Mouse (Mus musculus): ENCODE measurements around the gene Phactr1. TPM values are rescaled to one million over a fixed set of nuclear protein-coding genes. Genes with fewer than 3 reads are reported as not detected.
A peak's percentile ranks its signal among the peaks of the same experiment; 100 is the strongest.

Phactr1 gene
- polyA plus RNA-seq, 1 experiment from 2014 or later, result 8.1 TPM

DNA sequence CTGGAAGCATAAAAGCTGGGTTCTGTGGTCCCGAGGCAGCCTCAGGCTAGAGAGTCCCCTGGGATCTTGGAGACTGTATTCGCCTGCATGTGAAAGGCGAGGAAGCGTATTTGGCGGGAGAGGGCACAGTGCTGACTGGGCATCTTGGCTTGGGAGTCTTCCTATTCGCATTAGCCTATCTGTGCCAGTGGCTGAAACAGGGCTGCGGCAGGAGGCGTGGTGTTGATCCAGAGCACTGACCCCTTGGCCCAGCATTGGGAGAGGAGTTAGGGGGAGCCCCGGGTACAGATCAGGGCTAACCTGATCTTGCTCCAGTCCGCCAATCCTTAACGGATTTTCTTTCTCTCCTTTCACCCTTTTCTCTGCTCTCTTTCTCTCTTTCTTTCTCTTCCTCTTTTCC is 28.7 kb downstream of the Phactr1 start:
- H3K9ac ChIP-seq (ENCODE audit: low read length), result no peak overlapping the region
- H3K9me3 ChIP-seq (replicated peaks; ENCODE audit: control insufficient read depth, low read length), result no peaks in the 10 kb centered on the region
- H3K27ac ChIP-seq (ENCODE audit: low read length), result no peak overlapping the region
- no peak overlapping the region; the same call in 1 of the 2 replicates for H3K4me2 ChIP-seq (ENCODE audit: low read depth, low read length)
- H3K4me1 ChIP-seq (ENCODE audit: control insufficient read depth, insufficient read depth, low read length), result peaks cover 5% of the 10 kb centered on the region; the same call in 1 of the 2 replicates
- H3K4me3 ChIP-seq (replicated peaks; ENCODE audit: low read length), result no peak overlapping the region
- H3K36me3 ChIP-seq (ENCODE audit: control insufficient read depth, insufficient read depth, low read length), result no peaks in the 10 kb centered on the region
- WGBS, result 10% methylated on average over 11 of the region's 11 CpGs
- peaks cover 16% of the 10 kb centered on the region for H3K27me3 ChIP-seq (ENCODE audit: control insufficient read depth, insufficient read depth, low read length)
- no peak for ATAC-seq (ENCODE audit: insufficient read depth, low FRiP score)

DNA sequence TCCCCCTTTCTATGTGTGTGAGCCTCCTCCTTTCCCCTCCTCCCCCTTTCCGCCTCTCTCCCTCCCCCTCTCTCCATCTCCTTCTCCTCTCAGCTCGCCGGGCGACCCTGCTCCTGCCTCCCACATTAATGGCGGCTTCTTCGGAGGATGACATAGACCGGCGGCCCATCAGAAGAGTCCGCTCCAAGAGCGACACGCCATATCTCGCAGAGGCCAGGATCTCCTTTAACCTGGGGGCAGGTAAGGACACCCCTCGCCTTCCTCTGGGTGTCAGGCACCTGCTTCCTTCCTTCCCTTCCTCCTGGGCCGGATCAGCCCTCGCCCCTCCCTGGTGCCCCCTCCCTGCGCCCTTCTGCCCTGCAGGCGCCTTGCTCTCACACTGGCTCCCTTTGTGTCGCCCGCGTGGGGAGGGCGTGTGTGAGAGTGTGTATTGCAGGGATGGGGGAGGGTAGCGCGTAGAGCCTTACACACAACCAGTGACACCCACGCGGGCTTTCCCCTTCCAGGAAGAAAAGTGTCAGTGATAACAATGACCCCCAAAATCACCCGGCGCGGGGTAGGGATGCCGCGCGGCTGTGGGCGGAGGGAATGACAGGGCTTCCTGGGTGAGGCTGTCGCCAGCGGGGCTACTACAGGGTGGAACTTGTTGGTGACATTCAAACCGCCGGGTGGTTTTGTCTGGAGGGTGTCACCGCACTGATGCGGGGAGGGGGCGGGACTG is 29.3 kb downstream of the Phactr1 start:
- H3K4me3 ChIP-seq (replicated peaks; ENCODE audit: low read length), result peak overlapping the region; percentile 29
- peaks cover 5% of the 10 kb centered on the region; the same call in 1 of the 2 replicates for H3K4me1 ChIP-seq (ENCODE audit: control insufficient read depth, insufficient read depth, low read length)
- no peak overlapping the region for H3K27ac ChIP-seq (ENCODE audit: low read length)
- 2% methylated on average over 39 of the region's 39 CpGs for WGBS
- peak overlapping the region; percentile 18; the same call in 1 of the 2 replicates for H3K9ac ChIP-seq (ENCODE audit: low read length)
- peak overlapping the region; percentile 40 for H3K4me2 ChIP-seq (ENCODE audit: low read depth, low read length)
- peaks cover 16% of the 10 kb centered on the region for H3K27me3 ChIP-seq (ENCODE audit: control insufficient read depth, insufficient read depth, low read length)
- H3K9me3 ChIP-seq (replicated peaks; ENCODE audit: control insufficient read depth, low read length), result no peaks in the 10 kb centered on the region
- H3K36me3 ChIP-seq (ENCODE audit: control insufficient read depth, insufficient read depth, low read length), result no peaks in the 10 kb centered on the region
- 0 out of 2 replicates have a peak, but pooled peaks have one; percentile 25 for ATAC-seq (ENCODE audit: insufficient read depth, low FRiP score)

DNA sequence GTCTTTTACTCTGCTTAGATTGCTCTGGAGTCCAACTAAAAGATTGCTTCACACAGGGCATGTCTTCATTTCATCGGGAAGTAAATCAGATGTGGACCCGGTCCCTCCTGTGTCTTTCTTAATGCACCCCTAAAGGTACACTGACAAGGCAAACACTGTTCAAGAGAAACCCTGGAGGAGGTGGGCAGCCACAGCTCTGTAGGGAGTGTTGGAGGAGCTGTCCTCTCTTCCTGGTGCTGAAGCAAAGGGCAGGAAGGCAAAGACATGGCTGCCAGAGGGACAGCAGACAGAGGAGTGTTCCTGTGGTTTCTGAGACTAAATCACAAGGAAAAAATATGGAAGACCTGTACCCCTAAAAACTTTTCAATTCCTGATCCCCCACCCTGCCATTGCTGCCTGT is 31.1 kb downstream of the Phactr1 start:
- Histone ChIP-seq H3K9me3 (replicated peaks; ENCODE audit: control insufficient read depth, low read length) (no peaks in the 10 kb centered on the region), H3K36me3 (ENCODE audit: control insufficient read depth, insufficient read depth, low read length) (no peaks in the 10 kb centered on the region), H3K4me3 (replicated peaks; ENCODE audit: low read length) (no peak overlapping the region), H3K4me2 (ENCODE audit: low read depth, low read length) (no peak overlapping the region), H3K4me1 (ENCODE audit: control insufficient read depth, insufficient read depth, low read length) (peaks cover 5% of the 10 kb centered on the region; the same call in 1 of the 2 replicates), H3K27me3 (ENCODE audit: control insufficient read depth, insufficient read depth, low read length) (peaks cover 16% of the 10 kb centered on the region), H3K27ac (ENCODE audit: low read length) (no peak overlapping the region), H3K9ac (ENCODE audit: low read length) (no peak overlapping the region)
- 31% methylated on average over 2 of the region's 2 CpGs for WGBS
- ATAC-seq (ENCODE audit: insufficient read depth, low FRiP score), result no peak

DNA sequence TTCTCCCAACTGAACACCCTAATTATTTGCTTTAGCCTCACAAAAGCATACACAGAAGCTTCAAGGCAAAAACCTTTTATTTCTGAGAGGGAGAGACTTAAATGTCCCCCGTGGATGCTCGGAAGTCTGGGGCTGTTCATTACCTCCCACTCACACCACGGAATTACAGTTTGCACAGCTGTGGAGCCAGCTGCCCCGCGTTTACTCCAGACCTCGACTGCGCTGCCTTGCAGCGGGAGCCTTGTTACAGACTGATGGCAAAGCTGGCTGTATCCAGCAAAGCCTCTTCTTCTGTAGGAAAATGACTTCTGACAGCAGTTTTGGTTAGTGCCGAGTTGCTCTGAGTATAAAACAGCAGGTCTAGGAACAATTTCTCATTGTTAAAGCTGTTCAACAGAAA is 39.0 kb downstream of the Phactr1 start:
- 20% methylated on average over 9 of the region's 9 CpGs for WGBS
- Histone ChIP-seq H3K4me3 (replicated peaks; ENCODE audit: low read length) (no peak overlapping the region), H3K27ac (ENCODE audit: low read length) (no peak overlapping the region), H3K9ac (ENCODE audit: low read length) (no peak overlapping the region), H3K27me3 (ENCODE audit: control insufficient read depth, insufficient read depth, low read length) (no peaks in the 10 kb centered on the region), H3K9me3 (replicated peaks; ENCODE audit: control insufficient read depth, low read length) (no peaks in the 10 kb centered on the region), H3K4me2 (ENCODE audit: low read depth, low read length) (no peak overlapping the region), H3K36me3 (ENCODE audit: control insufficient read depth, insufficient read depth, low read length) (no peaks in the 10 kb centered on the region), H3K4me1 (ENCODE audit: control insufficient read depth, insufficient read depth, low read length) (no peaks in the 10 kb centered on the region)
- ATAC-seq (ENCODE audit: insufficient read depth, low FRiP score), result no peak

DNA sequence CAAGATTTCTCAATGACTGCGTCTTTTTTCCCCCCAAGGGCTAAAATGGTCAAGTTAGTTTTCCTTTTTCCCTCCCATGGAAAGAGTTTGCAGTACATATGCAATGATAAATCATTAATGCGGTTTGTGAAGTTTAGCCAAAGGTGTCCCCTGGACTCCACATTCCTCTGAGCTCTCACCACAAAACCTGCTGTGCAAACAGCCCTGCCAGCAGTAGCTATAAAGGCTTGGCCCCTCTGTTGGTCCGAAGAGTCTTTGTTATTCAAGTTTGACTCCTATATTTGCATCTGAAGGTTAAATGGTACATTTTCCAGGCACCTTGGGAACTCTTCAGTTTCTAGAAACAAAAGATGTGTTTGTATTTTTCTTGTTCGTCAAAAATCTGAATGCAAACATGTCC is 39.7 kb downstream of the Phactr1 start:
- no peaks in the 10 kb centered on the region for H3K36me3 ChIP-seq (ENCODE audit: control insufficient read depth, insufficient read depth, low read length)
- no peak for ATAC-seq (ENCODE audit: insufficient read depth, low FRiP score)
- no peaks in the 10 kb centered on the region for H3K27me3 ChIP-seq (ENCODE audit: control insufficient read depth, insufficient read depth, low read length)
- H3K4me1 ChIP-seq (ENCODE audit: control insufficient read depth, insufficient read depth, low read length), result no peaks in the 10 kb centered on the region
- no peak overlapping the region for H3K27ac ChIP-seq (ENCODE audit: low read length)
- no peak overlapping the region for H3K4me2 ChIP-seq (ENCODE audit: low read depth, low read length)
- no peak overlapping the region for H3K4me3 ChIP-seq (replicated peaks; ENCODE audit: low read length)
- WGBS, result 34% methylated on average over 4 of the region's 4 CpGs
- no peaks in the 10 kb centered on the region for H3K9me3 ChIP-seq (replicated peaks; ENCODE audit: control insufficient read depth, low read length)
- no peak overlapping the region for H3K9ac ChIP-seq (ENCODE audit: low read length)

DNA sequence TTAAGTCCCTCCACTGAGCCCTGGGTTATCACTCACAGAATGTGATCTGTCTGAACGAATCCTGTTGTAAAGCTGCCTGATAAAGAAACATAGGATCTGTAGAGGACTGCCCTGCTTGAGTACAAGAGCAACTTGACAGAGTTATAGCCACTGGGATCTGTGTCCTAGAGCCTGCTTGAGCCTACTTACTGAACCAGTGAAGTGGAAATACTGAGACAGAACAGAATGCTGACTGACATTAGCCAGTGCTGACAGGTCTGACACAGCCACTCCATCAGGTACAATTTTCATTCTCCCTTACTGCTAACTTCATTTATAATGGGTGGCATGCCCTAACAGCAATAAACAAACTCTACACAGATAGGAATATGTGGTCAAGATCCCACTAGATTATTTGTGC is 40.2 kb downstream of the Phactr1 start:
- no peaks in the 10 kb centered on the region for H3K27me3 ChIP-seq (ENCODE audit: control insufficient read depth, insufficient read depth, low read length)
- no peak overlapping the region for H3K27ac ChIP-seq (ENCODE audit: low read length)
- no peaks in the 10 kb centered on the region for H3K4me1 ChIP-seq (ENCODE audit: control insufficient read depth, insufficient read depth, low read length)
- WGBS, result 17% methylated on average over 1 of the region's 1 CpGs
- H3K9ac ChIP-seq (ENCODE audit: low read length), result no peak overlapping the region
- no peaks in the 10 kb centered on the region for H3K9me3 ChIP-seq (replicated peaks; ENCODE audit: control insufficient read depth, low read length)
- H3K36me3 ChIP-seq (ENCODE audit: control insufficient read depth, insufficient read depth, low read length), result no peaks in the 10 kb centered on the region
- no peak overlapping the region for H3K4me3 ChIP-seq (replicated peaks; ENCODE audit: low read length)
- H3K4me2 ChIP-seq (ENCODE audit: low read depth, low read length), result no peak overlapping the region
- ATAC-seq (ENCODE audit: insufficient read depth, low FRiP score), result no peak

DNA sequence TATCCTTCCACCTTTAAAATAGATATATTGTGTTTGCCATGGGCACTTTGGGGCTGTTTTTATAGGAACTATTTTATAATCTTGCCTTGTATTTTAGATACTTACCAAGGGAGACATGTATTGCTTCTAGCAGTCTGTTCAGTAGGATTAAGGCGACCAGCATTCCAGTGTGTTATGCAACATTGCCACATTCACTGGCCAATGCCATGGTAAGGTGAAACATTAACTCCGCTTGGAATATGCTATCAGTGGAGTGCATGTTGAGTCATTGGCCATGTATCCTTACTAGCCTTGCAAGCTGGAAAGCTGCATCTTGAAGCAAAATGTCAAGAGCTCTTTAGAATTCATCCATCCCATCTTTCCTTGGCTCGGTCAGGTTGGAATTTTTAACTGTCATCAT is 43.6 kb downstream of the Phactr1 start:
- no peaks in the 10 kb centered on the region for H3K9me3 ChIP-seq (replicated peaks; ENCODE audit: control insufficient read depth, low read length)
- WGBS, result 80% methylated on average over 3 of the region's 3 CpGs
- no peak overlapping the region for H3K27ac ChIP-seq (ENCODE audit: low read length)
- H3K9ac ChIP-seq (ENCODE audit: low read length), result no peak overlapping the region
- H3K27me3 ChIP-seq (ENCODE audit: control insufficient read depth, insufficient read depth, low read length), result no peaks in the 10 kb centered on the region
- no peak overlapping the region for H3K4me3 ChIP-seq (replicated peaks; ENCODE audit: low read length)
- no peaks in the 10 kb centered on the region for H3K4me1 ChIP-seq (ENCODE audit: control insufficient read depth, insufficient read depth, low read length)
- ATAC-seq (ENCODE audit: insufficient read depth, low FRiP score), result no peak
- no peak overlapping the region for H3K4me2 ChIP-seq (ENCODE audit: low read depth, low read length)
- H3K36me3 ChIP-seq (ENCODE audit: control insufficient read depth, insufficient read depth, low read length), result no peaks in the 10 kb centered on the region

DNA sequence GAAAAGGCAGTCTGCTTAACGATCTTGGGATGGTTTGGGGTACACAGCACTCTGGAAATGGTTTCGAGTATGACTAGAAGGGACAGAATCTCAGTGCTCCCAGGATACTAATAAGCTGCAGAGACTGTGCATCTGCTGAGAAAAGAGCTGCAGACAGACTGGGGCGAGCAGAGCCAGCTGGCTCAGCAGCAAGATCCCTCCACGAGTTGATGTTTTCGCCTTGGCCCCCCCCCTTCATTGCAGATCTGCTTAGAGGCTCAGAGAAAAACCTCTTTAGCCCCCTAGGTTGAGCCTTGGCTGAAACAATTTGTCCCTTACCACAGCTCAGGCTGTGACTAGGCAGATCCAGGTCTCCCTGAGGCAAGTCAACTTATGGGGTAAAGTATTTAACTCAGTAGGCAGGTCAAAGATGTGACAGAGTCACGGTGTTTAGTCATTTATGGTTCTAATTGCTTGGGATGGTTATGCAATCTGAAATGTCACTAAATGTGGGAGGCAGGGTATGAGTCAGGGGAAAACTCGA is 45.3 kb downstream of the Phactr1 start:
- Histone ChIP-seq H3K27me3 (ENCODE audit: control insufficient read depth, insufficient read depth, low read length) (no peaks in the 10 kb centered on the region), H3K27ac (ENCODE audit: low read length) (no peak overlapping the region), H3K4me1 (ENCODE audit: control insufficient read depth, insufficient read depth, low read length) (no peaks in the 10 kb centered on the region), H3K36me3 (ENCODE audit: control insufficient read depth, insufficient read depth, low read length) (no peaks in the 10 kb centered on the region), H3K9ac (ENCODE audit: low read length) (no peak overlapping the region), H3K4me3 (replicated peaks; ENCODE audit: low read length) (no peak overlapping the region), H3K4me2 (ENCODE audit: low read depth, low read length) (no peak overlapping the region), H3K9me3 (replicated peaks; ENCODE audit: control insufficient read depth, low read length) (no peaks in the 10 kb centered on the region)
- no peak for ATAC-seq (ENCODE audit: insufficient read depth, low FRiP score)
- WGBS, result 63% methylated on average over 7 of the region's 7 CpGs

DNA sequence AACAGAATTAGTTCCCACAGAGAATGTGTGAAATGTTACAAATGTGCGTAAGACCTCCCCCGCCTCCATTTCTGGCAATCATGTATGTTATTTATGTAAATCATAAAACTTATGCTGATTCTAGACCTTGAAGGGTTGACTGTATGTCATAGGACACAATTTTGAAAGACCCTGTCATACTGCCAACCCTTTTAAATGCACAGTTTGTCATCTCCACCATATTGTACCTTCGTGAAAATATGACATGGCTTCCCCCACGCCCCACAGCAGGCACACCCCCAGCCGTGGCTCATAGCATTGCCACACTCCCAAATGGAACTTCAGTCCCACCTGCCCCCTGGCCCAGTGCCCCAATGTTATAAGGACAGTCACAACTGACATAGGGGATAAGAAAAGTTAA is 57.1 kb downstream of the Phactr1 start:
- no peak overlapping the region for H3K4me3 ChIP-seq (replicated peaks; ENCODE audit: low read length)
- H3K36me3 ChIP-seq (ENCODE audit: control insufficient read depth, insufficient read depth, low read length), result no peaks in the 10 kb centered on the region
- H3K4me2 ChIP-seq (ENCODE audit: low read depth, low read length), result no peak overlapping the region
- ATAC-seq (ENCODE audit: insufficient read depth, low FRiP score), result no peak
- no peak overlapping the region for H3K27ac ChIP-seq (ENCODE audit: low read length)
- H3K9me3 ChIP-seq (replicated peaks; ENCODE audit: control insufficient read depth, low read length), result no peaks in the 10 kb centered on the region
- H3K27me3 ChIP-seq (ENCODE audit: control insufficient read depth, insufficient read depth, low read length), result no peaks in the 10 kb centered on the region
- 89% methylated on average over 5 of the region's 5 CpGs for WGBS
- no peak overlapping the region for H3K9ac ChIP-seq (ENCODE audit: low read length)
- no peaks in the 10 kb centered on the region for H3K4me1 ChIP-seq (ENCODE audit: control insufficient read depth, insufficient read depth, low read length)

Measured in stomach, embryonic 16.5 days (tissue).